Mouse (Mus musculus) urinary bladder, adult 2 months (tissue): Measurements from ENCODE around the gene Eif4a3. TPM values are rescaled to one million over a fixed set of nuclear protein-coding genes. Genes with fewer than 3 reads are reported as not detected.
A peak's percentile ranks its signal among the peaks of the same experiment; 100 is the strongest.
"Not testable (repeated sequence)": the region's sequence is repeated elsewhere in the genome, so short reads cannot be mapped to it uniquely, and the experiment has no call there.

Experiments used
- DNase-seq: peaks from one replicate; pipeline ENCODE4 v3.0.0; 2022; ENCODE audit warnings: low spot score
- polyA plus RNA-seq: library from polyadenylated mRNA; depleted of rRNA; stranded (reverse); fragments of >200 nt; gene quantifications from 2 replicates; pipeline ENCODE4 v1.2.3, GENCODE M21; 2012

The Eif4a3 gene
- polyA plus RNA-seq, 1 experiment: 121 TPM

GRCm38 (mm10) chr11:119298917-119299316 is 972 bp downstream of the Eif4a3 start:
- DNase-seq: no peak

- no peak for DNase-seq
Observed at GRCm38 (mm10) chr11:119297996-119298395, 1.9 kb downstream of the Eif4a3 start.

GRCm38 (mm10) chr11:119292861-119293260 is 7.0 kb downstream of the Eif4a3 start:
- DNase-seq: not testable (repeated sequence)

- no peak for DNase-seq
Observed at GRCm38 (mm10) chr11:119287207-119287992, 12.5 kb downstream of the Eif4a3 start.

GRCm38 (mm10) chr11:119285791-119286527 is 13.9 kb downstream of the Eif4a3 start:
- DNase-seq: no peak

- DNase-seq: no peak
Observed at GRCm38 (mm10) chr11:119281030-119281429, 18.9 kb downstream of the Eif4a3 start.

GRCm38 (mm10) chr11:119273186-119273930 is 26.5 kb downstream of the Eif4a3 start:
- DNase-seq: no peak

- not testable (repeated sequence) for DNase-seq
Observed at GRCm38 (mm10) chr11:119272492-119272891, 27.4 kb downstream of the Eif4a3 start.

- DNase-seq: no peak
Observed at GRCm38 (mm10) chr11:119268557-119269195, 31.2 kb downstream of the Eif4a3 start.

GRCm38 (mm10) chr11:119267768-119268556 is 31.9 kb downstream of the Eif4a3 start, which contains the start of gene Gaa:
Gene Gaa (plus strand): TSS chr11:119267887.
- DNase-seq: peak; percentile 96

GRCm38 (mm10) chr11:119267241-119267674 is 32.6 kb downstream of the Eif4a3 start:
- DNase-seq: no peak

GRCm38 (mm10) chr11:119265811-119266210 is 34.1 kb downstream of the Eif4a3 start:
- DNase-seq: no peak

- no peak for DNase-seq
Observed at GRCm38 (mm10) chr11:119264413-119264812, 35.5 kb downstream of the Eif4a3 start.

- DNase-seq: no peak
Observed at GRCm38 (mm10) chr11:119259977-119260376, 39.9 kb downstream of the Eif4a3 start.

- peak; percentile 49 for DNase-seq
Observed at GRCm38 (mm10) chr11:119258572-119259322, 41.1 kb downstream of the Eif4a3 start.

- no peak for DNase-seq
Observed at GRCm38 (mm10) chr11:119258216-119258571, 41.7 kb downstream of the Eif4a3 start.

- DNase-seq: not testable (repeated sequence)
Observed at GRCm38 (mm10) chr11:119256557-119256956, 43.3 kb downstream of the Eif4a3 start.

- no peak for DNase-seq
Observed at GRCm38 (mm10) chr11:119252854-119253541, 46.9 kb downstream of the Eif4a3 start.

- DNase-seq: no peak
Observed at GRCm38 (mm10) chr11:119250998-119251397, 48.9 kb downstream of the Eif4a3 start.
